Mouse (Mus musculus): ENCODE data around the gene Fthl17a. TPM values are rescaled to one million over a fixed set of nuclear protein-coding genes. Genes with fewer than 3 reads are reported as not detected.

Gene Fthl17a
- polyA plus RNA-seq (2016; fragmentation: Nextera tagmentation; extraction: Ambion mirVana), result not detected in 2 replicates

GRCm38 (mm10) chrX:85249379-85249778, at the start of gene Fthl17a:
Gene Fthl17a (plus strand): TSS chrX:85249679.
- no peak for DNase-seq (ENCODE audit: low spot score)

GRCm38 (mm10) chrX:85207001-85207400, 42.5 kb upstream of the Fthl17a start:
- Histone ChIP-seq H3K4me3 (no peak overlapping the region), H3K27ac (replicated peaks) (no peak overlapping the region), H3K9me3 (no peaks in the 10 kb centered on the region), H3K27me3 (replicated peaks; ENCODE audit: low read depth, poor library complexity, severe bottlenecking) (peaks cover 8% of the 10 kb centered on the region; the same call in 1 of the 2 replicates), H3K4me1 (no peaks in the 10 kb centered on the region), H3K36me3 (replicated peaks) (no peaks in the 10 kb centered on the region)
- no peak for DNase-seq (ENCODE audit: low spot score)
- 89% methylated on average over 2 of the region's 2 CpGs for WGBS

More at GRCm38 (mm10) chrX:85249379-85249778, at the start of gene Fthl17a:
- Histone ChIP-seq H3K27me3 (replicated peaks; ENCODE audit: low read depth, poor library complexity, severe bottlenecking) (no peaks in the 10 kb centered on the region), H3K4me1 (no peaks in the 10 kb centered on the region), H3K4me3 (no peak within 1 kb of the TSS), H3K9me3 (no peaks in the 10 kb centered on the region), H3K36me3 (replicated peaks) (no peaks in the 10 kb centered on the region), H3K27ac (replicated peaks) (no peak within 1 kb of the TSS)
- WGBS, result 87% methylated on average over 2 of the region's 2 CpGs

GRCm38 (mm10) chrX:85226883-85227282, 22.6 kb upstream of the Fthl17a start:
- Histone ChIP-seq H3K27me3 (replicated peaks; ENCODE audit: low read depth, poor library complexity, severe bottlenecking) (no peaks in the 10 kb centered on the region), H3K4me3 (no peak overlapping the region), H3K4me1 (peaks cover 4% of the 10 kb centered on the region; the same call in 1 of the 2 replicates), H3K36me3 (replicated peaks) (no peaks in the 10 kb centered on the region), H3K27ac (replicated peaks) (no peak overlapping the region), H3K9me3 (no peaks in the 10 kb centered on the region)
- DNase-seq (ENCODE audit: low spot score), result no peak

- Histone ChIP-seq H3K4me1 (no peaks in the 10 kb centered on the region), H3K4me3 (no peak overlapping the region), H3K9me3 (no peaks in the 10 kb centered on the region), H3K27ac (replicated peaks) (no peak overlapping the region), H3K27me3 (replicated peaks; ENCODE audit: low read depth, poor library complexity, severe bottlenecking) (no peaks in the 10 kb centered on the region), H3K36me3 (replicated peaks) (no peaks in the 10 kb centered on the region)
- no peak for DNase-seq (ENCODE audit: low spot score)
- whole genome bisulfite sequencing, result 63% methylated on average over 8 of the region's 8 CpGs
These were observed 22.3 kb downstream of the Fthl17a start for GRCm38 (mm10) chrX:85271821-85272220.

GRCm38 (mm10) chrX:85272296-85272695, 22.8 kb downstream of the Fthl17a start:
- WGBS, result 64% methylated on average over 6 of the region's 6 CpGs
- H3K9me3 ChIP-seq, result no peaks in the 10 kb centered on the region
- H3K36me3 ChIP-seq (replicated peaks), result no peaks in the 10 kb centered on the region
- no peaks in the 10 kb centered on the region for H3K4me1 ChIP-seq
- DNase-seq (ENCODE audit: low spot score), result no peak
- no peak overlapping the region for H3K27ac ChIP-seq (replicated peaks)
- no peaks in the 10 kb centered on the region for H3K27me3 ChIP-seq (replicated peaks; ENCODE audit: low read depth, poor library complexity, severe bottlenecking)
- H3K4me3 ChIP-seq, result no peak overlapping the region

GRCm38 (mm10) chrX:85289846-85290245, 40.4 kb downstream of the Fthl17a start:
- Histone ChIP-seq H3K27me3 (replicated peaks; ENCODE audit: low read depth, poor library complexity, severe bottlenecking) (no peaks in the 10 kb centered on the region), H3K4me1 (no peaks in the 10 kb centered on the region), H3K9me3 (no peaks in the 10 kb centered on the region), H3K36me3 (replicated peaks) (no peaks in the 10 kb centered on the region), H3K27ac (replicated peaks) (no peak overlapping the region), H3K4me3 (no peak overlapping the region)
- DNase-seq (ENCODE audit: low spot score), result no peak
- 85% methylated on average over 1 of the region's 1 CpGs for WGBS

GRCm38 (mm10) chrX:85292781-85293180, 43.3 kb downstream of the Fthl17a start:
- H3K36me3 ChIP-seq (replicated peaks), result no peaks in the 10 kb centered on the region
- no peak for DNase-seq (ENCODE audit: low spot score)
- H3K27me3 ChIP-seq (replicated peaks; ENCODE audit: low read depth, poor library complexity, severe bottlenecking), result no peaks in the 10 kb centered on the region
- H3K4me1 ChIP-seq, result no peaks in the 10 kb centered on the region
- no peak overlapping the region for H3K4me3 ChIP-seq
- 83% methylated on average over 5 of the region's 5 CpGs for WGBS
- H3K9me3 ChIP-seq, result no peaks in the 10 kb centered on the region
- no peak overlapping the region for H3K27ac ChIP-seq (replicated peaks)

GRCm38 (mm10) chrX:85294001-85294400, 44.5 kb downstream of the Fthl17a start:
- H3K4me1 ChIP-seq, result no peaks in the 10 kb centered on the region
- DNase-seq (ENCODE audit: low spot score), result no peak
- H3K9me3 ChIP-seq, result no peaks in the 10 kb centered on the region
- no peak overlapping the region for H3K4me3 ChIP-seq
- no peaks in the 10 kb centered on the region for H3K36me3 ChIP-seq (replicated peaks)
- no peaks in the 10 kb centered on the region for H3K27me3 ChIP-seq (replicated peaks; ENCODE audit: low read depth, poor library complexity, severe bottlenecking)
- WGBS, result 62% methylated on average over 3 of the region's 3 CpGs
- no peak overlapping the region for H3K27ac ChIP-seq (replicated peaks)

GRCm38 (mm10) chrX:85304674-85305073, 55.2 kb downstream of the Fthl17a start:
- 73% methylated on average over 4 of the region's 4 CpGs for WGBS
- H3K9me3 ChIP-seq, result no peaks in the 10 kb centered on the region
- no peaks in the 10 kb centered on the region for H3K36me3 ChIP-seq (replicated peaks)
- no peak overlapping the region for H3K4me3 ChIP-seq
- no peak overlapping the region for H3K27ac ChIP-seq (replicated peaks)
- DNase-seq (ENCODE audit: low spot score), result no peak
- H3K27me3 ChIP-seq (replicated peaks; ENCODE audit: low read depth, poor library complexity, severe bottlenecking), result no peaks in the 10 kb centered on the region
- no peaks in the 10 kb centered on the region for H3K4me1 ChIP-seq

- H3K9me3 ChIP-seq, result no peaks in the 10 kb centered on the region
- no peak overlapping the region for H3K27ac ChIP-seq (replicated peaks)
- H3K4me3 ChIP-seq, result no peak overlapping the region
- WGBS, result 81% methylated on average over 4 of the region's 4 CpGs
- H3K27me3 ChIP-seq (replicated peaks; ENCODE audit: low read depth, poor library complexity, severe bottlenecking), result peaks cover 13% of the 10 kb centered on the region; the same call in 1 of the 2 replicates
- no peaks in the 10 kb centered on the region for H3K4me1 ChIP-seq
- DNase-seq (ENCODE audit: low spot score), result no peak
- no peaks in the 10 kb centered on the region for H3K36me3 ChIP-seq (replicated peaks)
These were observed 69.1 kb downstream of the Fthl17a start for GRCm38 (mm10) chrX:85318576-85318975.

- 40% methylated on average over 1 of the region's 1 CpGs for WGBS
- DNase-seq (ENCODE audit: low spot score), result no peak
These were observed 69.7 kb downstream of the Fthl17a start for GRCm38 (mm10) chrX:85319193-85319592.

More at GRCm38 (mm10) chrX:85319193-85319592, 69.7 kb downstream of the Fthl17a start:
- no peak overlapping the region for H3K27ac ChIP-seq (replicated peaks)
- no peaks in the 10 kb centered on the region for H3K36me3 ChIP-seq (replicated peaks)
- H3K4me3 ChIP-seq, result no peak overlapping the region
- H3K27me3 ChIP-seq (replicated peaks; ENCODE audit: low read depth, poor library complexity, severe bottlenecking), result peaks cover 13% of the 10 kb centered on the region; the same call in 1 of the 2 replicates
- H3K4me1 ChIP-seq, result no peaks in the 10 kb centered on the region
- H3K9me3 ChIP-seq, result no peaks in the 10 kb centered on the region
